Mouse (Mus musculus) E14TG2a.4 (cell line): ENCODE measurements around the gene Adora3.
A peak's percentile ranks its signal among the peaks of the same experiment; 100 is the strongest.

ENCODE experiments used
- H3K27me3 ChIP-seq: 2 replicates; pipeline ENCODE4 v1.6.1; 2014; ENCODE audit warnings: low read length, control low read depth; ENCODE audit not compliant: insufficient read depth
- H3K36me3 ChIP-seq: 2 replicates; pipeline ENCODE4 v1.6.1; 2014; ENCODE audit warnings: low read length, control low read depth; ENCODE audit not compliant: insufficient read depth
- H3K4me1 ChIP-seq: replicated peaks from 2 replicates; pipeline ENCODE4 v1.6.1; 2014; ENCODE audit warnings: low read depth, low read length, control low read depth
- H3K4me3 ChIP-seq: replicated peaks from 2 replicates; pipeline ENCODE4 v1.5.1; 2014; ENCODE audit warnings: mild to moderate bottlenecking, low read length
- H3K9me3 ChIP-seq: 2 replicates; pipeline ENCODE4 v1.6.1; 2014; ENCODE audit warnings: low read length, control low read depth
- CTCF ChIP-seq: conservative IDR thresholded peaks from 2 replicates; pipeline ENCODE4 v1.5.1; 2014; ENCODE audit warnings: low read length
- NANOG ChIP-seq: IDR thresholded peaks from 2 replicates; pipeline ENCODE4 v1.6.1; 2014; ENCODE audit warnings: borderline replicate concordance, low read length, mixed read lengths
- POU5F1 ChIP-seq: IDR thresholded peaks from 2 replicates; pipeline ENCODE4 v1.6.1; 2014; ENCODE audit warnings: low read length, borderline replicate concordance

The Adora3 gene

DNA sequence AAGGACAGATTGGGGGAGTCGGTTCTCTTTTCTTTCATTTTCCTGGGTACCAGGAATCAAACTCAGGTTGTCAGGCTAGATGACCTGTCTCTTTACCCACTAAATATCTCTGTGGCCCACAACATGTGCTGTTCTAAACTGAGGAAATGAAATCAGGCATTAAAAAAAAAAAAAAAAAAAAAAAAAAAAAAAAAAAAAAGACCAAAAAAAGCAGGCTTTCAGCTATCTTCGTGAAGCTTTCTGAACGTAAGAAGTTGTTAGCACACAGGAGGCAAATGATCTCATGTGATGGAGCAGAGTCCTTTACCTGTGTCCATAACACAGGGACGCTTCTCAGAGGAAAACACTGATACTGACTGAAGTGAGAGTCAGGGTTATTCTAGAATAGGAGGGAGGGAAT, 65.5 kb downstream of the Adora3 start:
- no peaks in the 10 kb centered on the region for H3K27me3 ChIP-seq
- H3K9me3 ChIP-seq = no peaks in the 10 kb centered on the region
- H3K36me3 ChIP-seq = peaks cover 21% of the 10 kb centered on the region
- TF ChIP-seq NANOG (no peak), POU5F1 (no peak), CTCF (no peak)
- no peak overlapping the region for H3K4me3 ChIP-seq
- no peaks in the 10 kb centered on the region for H3K4me1 ChIP-seq

DNA sequence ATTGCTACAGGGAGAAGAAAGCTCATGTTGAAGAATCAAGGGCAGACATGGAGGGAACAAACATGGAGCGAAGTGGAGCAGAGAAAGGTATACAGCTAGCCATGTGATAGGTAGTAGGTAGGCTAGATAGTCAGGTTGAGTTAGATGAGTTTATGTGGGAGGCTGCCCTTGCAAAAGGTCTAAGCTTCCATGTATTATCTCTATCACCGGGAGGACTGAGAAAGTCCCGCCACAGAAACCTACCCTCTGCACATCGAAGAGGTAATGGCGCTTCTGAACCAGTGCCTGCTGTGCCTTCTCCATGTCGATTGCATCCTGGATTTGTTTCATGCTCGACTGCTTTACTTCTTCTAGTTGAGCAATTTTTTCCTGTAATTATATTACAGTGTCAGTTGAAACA, 80.7 kb downstream of the Adora3 start:
- no peak overlapping the region for H3K4me3 ChIP-seq
- TF ChIP-seq POU5F1 = no peak
- no peak for TF ChIP-seq NANOG
- no peak for TF ChIP-seq CTCF
- H3K4me1 ChIP-seq = 0 out of 2 replicates have a peak, but pooled peaks cover 4% of the 10 kb centered on the region
- peaks cover 97% of the 10 kb centered on the region for H3K36me3 ChIP-seq
- no peaks in the 10 kb centered on the region for H3K27me3 ChIP-seq
- H3K9me3 ChIP-seq = no peaks in the 10 kb centered on the region

DNA sequence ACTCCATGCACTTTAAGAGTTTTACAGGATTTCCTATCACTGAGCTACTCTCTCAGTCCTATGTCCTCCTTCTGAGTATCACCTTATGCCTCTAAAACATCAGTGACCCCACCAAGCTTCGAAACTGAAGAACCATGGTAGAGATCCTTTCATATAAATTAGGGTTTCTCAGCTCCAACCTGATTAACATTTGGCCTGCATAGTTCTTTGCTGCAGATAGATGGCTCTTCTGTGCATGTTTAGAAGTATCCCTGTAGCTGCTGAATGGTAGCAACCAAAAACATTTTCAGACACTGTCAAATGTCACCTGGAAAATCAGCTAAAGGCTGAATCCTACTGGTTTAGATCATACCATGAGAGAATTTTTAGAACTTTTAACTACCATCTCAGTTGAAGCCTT, 86.6 kb downstream of the Adora3 start:
- TF ChIP-seq NANOG (no peak), CTCF (no peak), POU5F1 (no peak)
- Histone ChIP-seq H3K4me3 (0 out of 2 replicates have a peak overlapping the region, but pooled peaks have one; percentile 3), H3K27me3 (no peaks in the 10 kb centered on the region), H3K4me1 (peaks cover 40% of the 10 kb centered on the region), H3K36me3 (peaks cover 81% of the 10 kb centered on the region), H3K9me3 (no peaks in the 10 kb centered on the region)

DNA sequence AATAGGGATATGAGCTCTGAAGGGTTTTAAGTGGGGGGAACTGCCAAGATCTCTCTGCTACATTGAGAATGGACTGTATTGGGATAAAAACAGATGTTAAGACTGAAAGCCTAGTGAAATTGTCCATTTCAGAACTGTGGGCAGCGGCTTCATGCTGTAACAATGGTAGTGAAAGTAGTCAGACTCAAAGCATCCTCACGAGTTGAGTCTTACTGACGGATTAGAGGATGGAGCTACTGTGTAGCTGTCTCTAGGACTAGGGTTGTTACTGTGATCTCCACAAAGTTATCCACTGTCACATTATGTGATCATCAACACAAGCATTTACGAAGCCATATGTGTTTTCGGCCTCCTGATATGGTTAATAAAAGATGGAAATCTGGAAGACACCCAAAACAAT, 87.5 kb downstream of the Adora3 start:
- TF ChIP-seq POU5F1 (no peak), NANOG (no peak), CTCF (no peak)
- H3K9me3 ChIP-seq = no peaks in the 10 kb centered on the region
- H3K27me3 ChIP-seq = no peaks in the 10 kb centered on the region
- peak overlapping the region; percentile 100 for H3K4me3 ChIP-seq
- H3K4me1 ChIP-seq = peaks cover 46% of the 10 kb centered on the region
- peaks cover 81% of the 10 kb centered on the region for H3K36me3 ChIP-seq
